Mouse (Mus musculus) hindbrain, embryonic 11.5 days (tissue): Measurements from ENCODE around the gene Gstt3. TPM values are rescaled to one million over a fixed set of nuclear protein-coding genes. Genes with fewer than 3 reads are reported as not detected.

Experiments
- ATAC-seq: fragments of 200-750 bp; cut with Nextera tagmentation; 2 replicates; pipeline ENCODE4 v1.8.0; 2017; ENCODE audit warnings: mild to moderate bottlenecking, moderate TSS enrichment, moderate library complexity; ENCODE audit not compliant: low FRiP score
- DNase-seq: peaks from one replicate; pipeline ENCODE4 v3.0.0-alpha.2; 2015; ENCODE audit warnings: low spot score
- H3K27ac ChIP-seq: fragments of 300-500 bp; sonication (generic); 2 replicates; pipeline ENCODE4 v1.5.1; 2014; ENCODE audit warnings: mild to moderate bottlenecking, low read depth, low read length
- H3K27me3 ChIP-seq: fragments of 300-500 bp; sonication (generic); 2 replicates; pipeline ENCODE4 v1.6.1; 2014; ENCODE audit warnings: mild to moderate bottlenecking, low read length, moderate library complexity, mixed read lengths; ENCODE audit not compliant: control insufficient read depth, insufficient read depth
- H3K36me3 ChIP-seq: fragments of 300-500 bp; sonication (generic); 2 replicates; pipeline ENCODE4 v1.6.1; 2014; ENCODE audit warnings: mild to moderate bottlenecking, low read length, moderate library complexity, mixed read lengths; ENCODE audit not compliant: control insufficient read depth, insufficient read depth
- H3K4me1 ChIP-seq: fragments of 300-500 bp; sonication (generic); replicated peaks from 2 replicates; pipeline ENCODE4 v1.6.1; 2014; ENCODE audit warnings: low read length, mixed read lengths; ENCODE audit not compliant: control insufficient read depth, insufficient read depth
- H3K4me2 ChIP-seq: fragments of 300-500 bp; sonication (generic); replicated peaks from 2 replicates; pipeline ENCODE4 v1.6.1; 2014; ENCODE audit warnings: mild to moderate bottlenecking, low read depth, low read length
- H3K4me3 ChIP-seq: fragments of 300-500 bp; sonication (generic); 2 replicates; pipeline ENCODE4 v1.5.1; 2014; ENCODE audit warnings: low read depth, low read length
- H3K9ac ChIP-seq: fragments of 300-500 bp; sonication (generic); 2 replicates; pipeline ENCODE4 v1.6.1; 2014; ENCODE audit warnings: low read depth, low read length
- H3K9me3 ChIP-seq: fragments of 300-500 bp; sonication (generic); 2 replicates; pipeline ENCODE4 v1.6.1; 2016; ENCODE audit warnings: low read length; ENCODE audit not compliant: control insufficient read depth
- WGBS: fragments of 180-500 bp; shearing (Covaris S2); extraction: QIAGEN DNeasy Blood & Tissue Kit; methylation state at CpG from one replicate; pipeline ENCODE4 v1.1.7; 2014; 5-methylcytosine and 5-hydroxymethylcytosine counted together
- polyA plus RNA-seq: library from polyadenylated mRNA; unstranded; fragments of >200 nt; fragmentation: Nextera tagmentation; extraction: Ambion mirVana; gene quantifications from 2 replicates; pipeline ENCODE4 v1.2.1, GENCODE M21; 2014

Gstt3 gene
- polyA plus RNA-seq, 1 experiment from 2014 or later: 1.9 TPM

GRCm38 (mm10) chr10:75789081-75789735, 8.0 kb upstream of the Gstt3 start:
- no peak overlapping the region for H3K4me2 ChIP-seq
- 81% methylated on average over 6 of the region's 6 CpGs for WGBS
- DNase-seq: no peak
- H3K4me3 ChIP-seq: no peak overlapping the region
- no peaks in the 10 kb centered on the region for H3K9me3 ChIP-seq
- H3K9ac ChIP-seq: no peak overlapping the region
- no peaks in the 10 kb centered on the region for H3K27me3 ChIP-seq
- H3K4me1 ChIP-seq: no peaks in the 10 kb centered on the region
- no peak overlapping the region for H3K27ac ChIP-seq
- ATAC-seq: no peak
- H3K36me3 ChIP-seq: no peaks in the 10 kb centered on the region

- DNase-seq (no peak), ATAC-seq (no peak)
- Histone ChIP-seq H3K9ac (no peak overlapping the region), H3K4me3 (no peak overlapping the region), H3K27ac (no peak overlapping the region), H3K27me3 (no peaks in the 10 kb centered on the region), H3K4me2 (no peak overlapping the region), H3K4me1 (no peaks in the 10 kb centered on the region), H3K36me3 (no peaks in the 10 kb centered on the region), H3K9me3 (no peaks in the 10 kb centered on the region)
- WGBS: 94% methylated on average over 8 of the region's 8 CpGs
These were observed 7.1 kb upstream of the Gstt3 start for GRCm38 (mm10) chr10:75788277-75788676.

DNA sequence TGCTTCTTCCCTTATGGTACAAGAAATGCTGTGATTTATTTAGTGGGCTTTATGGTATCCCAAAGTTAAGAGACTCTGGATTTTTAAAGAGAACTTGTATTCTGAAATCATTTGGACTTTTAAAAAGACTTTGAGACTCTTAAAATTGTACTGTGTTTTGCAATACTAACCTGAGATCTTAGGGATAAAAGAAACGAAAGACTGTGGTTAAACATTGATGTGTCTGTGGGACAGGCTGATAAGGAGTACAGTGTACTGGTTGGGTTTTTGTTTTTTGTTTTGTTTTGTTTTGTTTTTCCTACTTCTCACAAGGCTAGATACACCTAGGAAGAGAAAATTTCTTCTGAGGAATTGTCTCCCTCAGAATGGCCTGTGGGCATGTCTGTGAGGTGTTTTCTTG, 4.2 kb upstream of the Gstt3 start:
- H3K9ac ChIP-seq: no peak overlapping the region
- no peak overlapping the region for H3K27ac ChIP-seq
- no peak for DNase-seq
- H3K4me1 ChIP-seq: no peaks in the 10 kb centered on the region
- H3K36me3 ChIP-seq: no peaks in the 10 kb centered on the region
- WGBS: 80% methylated on average over 1 of the region's 1 CpGs
- no peaks in the 10 kb centered on the region for H3K9me3 ChIP-seq
- no peak overlapping the region for H3K4me3 ChIP-seq
- no peak overlapping the region for H3K4me2 ChIP-seq
- H3K27me3 ChIP-seq: peaks cover 9% of the 10 kb centered on the region
- ATAC-seq: no peak

DNA sequence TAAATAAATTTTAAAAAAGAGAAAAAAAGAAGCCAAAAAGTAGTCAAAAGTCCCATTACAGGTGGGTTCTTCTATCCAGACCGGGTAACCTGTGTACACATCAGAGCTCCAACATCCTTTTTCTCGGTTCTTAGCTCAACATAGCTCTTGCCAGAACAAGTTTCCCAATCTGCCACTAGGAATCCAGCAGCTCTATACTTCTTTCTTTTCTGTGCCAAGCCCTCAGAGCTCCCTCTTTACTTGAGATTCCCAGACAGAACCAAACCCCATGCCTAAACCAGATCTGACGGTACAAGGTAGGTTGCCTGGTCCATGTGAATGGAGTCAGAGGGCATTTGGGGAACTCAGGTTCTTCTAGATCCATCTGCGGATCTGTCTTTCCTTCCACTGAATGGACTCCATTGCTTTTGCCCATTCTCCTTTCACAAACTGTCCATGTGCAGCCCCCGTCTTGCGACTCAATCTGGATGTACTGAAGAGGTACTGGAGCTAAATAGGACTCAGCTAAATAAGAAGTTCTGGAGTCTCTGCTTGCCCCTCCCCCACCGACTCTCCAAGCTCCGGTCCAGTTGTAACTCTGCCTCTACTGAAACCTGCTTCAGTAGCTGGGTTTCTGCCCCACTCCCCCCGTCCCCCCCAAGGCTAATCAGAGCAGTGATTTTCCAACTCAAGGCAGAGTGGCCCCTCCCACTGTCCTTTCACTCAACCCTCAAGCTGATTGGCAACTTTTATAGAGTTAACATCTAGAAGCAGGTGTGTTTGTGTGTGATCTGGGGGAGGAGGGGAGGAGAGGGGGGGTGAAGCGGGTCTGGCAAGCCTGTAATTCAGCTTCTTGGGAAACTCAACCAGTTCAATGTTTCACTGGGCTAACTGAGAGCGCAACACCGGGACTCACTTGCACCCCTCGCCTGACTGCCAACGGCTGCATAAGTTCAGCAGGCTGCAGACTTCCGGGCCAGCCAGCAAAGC, 1.7 kb downstream of the Gstt3 start:
- no peak overlapping the region for H3K27ac ChIP-seq
- 34% methylated on average over 15 of the region's 15 CpGs for WGBS
- peaks cover 20% of the 10 kb centered on the region for H3K27me3 ChIP-seq
- H3K4me3 ChIP-seq: no peak overlapping the region
- ATAC-seq (no peak), DNase-seq (no peak)
- no peaks in the 10 kb centered on the region for H3K9me3 ChIP-seq
- no peak overlapping the region for H3K9ac ChIP-seq
- no peaks in the 10 kb centered on the region; the same call in 1 of the 2 replicates for H3K4me1 ChIP-seq
- no peaks in the 10 kb centered on the region for H3K36me3 ChIP-seq
- H3K4me2 ChIP-seq: no peak overlapping the region

GRCm38 (mm10) chr10:75777885-75778284, 3.3 kb downstream of the Gstt3 start:
- Histone ChIP-seq H3K4me1 (no peaks in the 10 kb centered on the region; the same call in 1 of the 2 replicates), H3K36me3 (no peaks in the 10 kb centered on the region), H3K4me2 (no peak overlapping the region), H3K9ac (no peak overlapping the region), H3K4me3 (no peak overlapping the region), H3K9me3 (no peaks in the 10 kb centered on the region), H3K27me3 (peaks cover 20% of the 10 kb centered on the region), H3K27ac (no peak overlapping the region)
- ATAC-seq: no peak
- 81% methylated on average over 2 of the region's 2 CpGs for WGBS
- DNase-seq: no peak

DNA sequence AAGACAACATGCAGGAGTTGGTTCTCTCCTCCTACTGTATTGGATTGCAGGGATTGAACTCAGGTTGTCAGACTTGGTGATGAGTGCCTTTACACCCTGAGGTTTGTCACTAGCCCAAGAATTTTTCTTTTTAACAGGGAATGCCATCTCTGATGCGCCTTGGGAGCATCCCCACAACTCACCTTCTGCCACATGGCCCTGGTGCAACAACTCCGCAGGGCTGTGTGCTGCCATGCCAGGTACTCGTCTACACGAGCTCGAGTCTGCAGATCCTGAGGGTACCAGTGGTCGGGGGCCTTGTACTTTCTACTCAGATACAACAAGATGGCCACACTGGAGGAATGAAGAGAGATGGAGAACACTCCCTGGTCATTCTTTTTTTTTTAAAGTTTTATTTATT, 4.7 kb downstream of the Gstt3 start:
- H3K36me3 ChIP-seq: no peaks in the 10 kb centered on the region
- peaks cover 3% of the 10 kb centered on the region; the same call in 1 of the 2 replicates for H3K4me1 ChIP-seq
- H3K9me3 ChIP-seq: no peaks in the 10 kb centered on the region
- H3K9ac ChIP-seq: no peak overlapping the region
- no peak for ATAC-seq
- H3K27ac ChIP-seq: no peak overlapping the region
- peaks cover 18% of the 10 kb centered on the region for H3K27me3 ChIP-seq
- DNase-seq: no peak
- no peak overlapping the region for H3K4me3 ChIP-seq
- no peak overlapping the region for H3K4me2 ChIP-seq
- 90% methylated on average over 6 of the region's 6 CpGs for WGBS

DNA sequence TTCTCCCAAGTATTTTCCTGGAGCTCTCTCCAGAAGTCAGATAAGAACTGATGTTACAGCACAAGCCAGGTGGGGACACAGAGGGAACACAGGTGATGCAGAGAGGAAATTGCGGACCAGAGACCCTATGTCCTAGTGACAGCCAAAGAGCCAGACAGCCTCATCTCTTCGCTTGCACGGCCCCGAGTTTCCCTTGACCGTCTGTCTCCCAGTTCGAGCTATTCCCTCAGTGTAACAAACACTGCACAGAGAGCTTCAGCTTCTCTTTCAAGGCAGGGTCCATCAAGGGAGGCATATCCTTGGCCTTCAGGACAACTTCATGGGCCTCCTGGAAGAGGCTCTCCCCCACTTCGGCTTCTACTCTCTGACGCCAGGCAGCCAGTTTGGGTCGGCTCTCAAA, 6.6 kb downstream of the Gstt3 start:
- Histone ChIP-seq H3K36me3 (no peaks in the 10 kb centered on the region), H3K4me1 (0 out of 2 replicates have a peak, but pooled peaks cover 3% of the 10 kb centered on the region), H3K27me3 (peaks cover 5% of the 10 kb centered on the region; the same call in 1 of the 2 replicates), H3K4me3 (no peak overlapping the region), H3K9ac (no peak overlapping the region), H3K4me2 (no peak overlapping the region), H3K9me3 (no peaks in the 10 kb centered on the region), H3K27ac (no peak overlapping the region)
- DNase-seq: no peak
- no peak for ATAC-seq
- WGBS: 89% methylated on average over 9 of the region's 9 CpGs

DNA sequence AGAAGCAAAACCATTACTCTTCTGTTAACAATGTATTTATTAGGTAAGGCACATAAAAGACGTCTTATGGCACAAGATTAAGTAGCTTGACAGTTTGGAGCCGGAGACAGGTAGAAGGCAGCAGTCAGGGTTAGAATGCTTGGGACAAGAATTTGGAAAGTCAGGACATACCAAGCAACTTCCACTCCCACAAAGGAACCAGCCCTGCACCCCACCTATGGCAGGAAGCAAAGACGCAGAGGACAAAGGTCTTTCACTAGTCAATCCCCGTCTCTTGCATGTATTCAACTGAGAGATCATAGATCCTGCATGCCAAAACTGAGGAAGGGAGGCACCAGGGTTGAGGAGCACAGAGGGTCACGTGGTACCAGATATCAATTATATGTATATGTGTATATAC, 7.1 kb downstream of the Gstt3 start:
- no peak for DNase-seq
- 94% methylated on average over 5 of the region's 5 CpGs for WGBS
- H3K4me2 ChIP-seq: no peak overlapping the region
- no peak overlapping the region for H3K4me3 ChIP-seq
- H3K9me3 ChIP-seq: no peaks in the 10 kb centered on the region
- no peak for ATAC-seq
- H3K4me1 ChIP-seq: 0 out of 2 replicates have a peak, but pooled peaks cover 3% of the 10 kb centered on the region
- no peak overlapping the region for H3K27ac ChIP-seq
- H3K27me3 ChIP-seq: peaks cover under 1% of the 10 kb centered on the region; the same call in 1 of the 2 replicates
- H3K36me3 ChIP-seq: no peaks in the 10 kb centered on the region
- H3K9ac ChIP-seq: no peak overlapping the region
